Mouse (Mus musculus) forebrain, embryonic 16.5 days (tissue): ENCODE measurements around the gene St3gal2. TPM values are rescaled to one million over a fixed set of nuclear protein-coding genes. Genes with fewer than 3 reads are reported as not detected.
"Not testable (repeated sequence)": the region's sequence is repeated elsewhere in the genome, so short reads cannot be mapped to it uniquely, and the experiment has no call there.

Source experiments
- ATAC-seq: fragments of 200-750 bp; cut with Nextera tagmentation; 2 replicates; pipeline ENCODE4 v1.8.0; 2017; ENCODE audit warnings: mild to moderate bottlenecking, moderate library complexity
- H3K27ac ChIP-seq: fragments of 300-500 bp; sonication (generic); 2 replicates; pipeline ENCODE4 v1.5.1; 2014; ENCODE audit warnings: low read length, control low read depth
- H3K27me3 ChIP-seq: fragments of 300-500 bp; sonication (generic); replicated peaks from 2 replicates; pipeline ENCODE4 v1.6.1; 2014; ENCODE audit warnings: low read length; ENCODE audit not compliant: control insufficient read depth, insufficient read depth
- H3K36me3 ChIP-seq: fragments of 300-500 bp; sonication (generic); 2 replicates; pipeline ENCODE4 v1.6.1; 2014; ENCODE audit not compliant: control insufficient read depth, insufficient read depth
- H3K4me1 ChIP-seq: fragments of 300-500 bp; sonication (generic); replicated peaks from 2 replicates; pipeline ENCODE4 v1.6.1; 2014; ENCODE audit warnings: low read length; ENCODE audit not compliant: control insufficient read depth, insufficient read depth
- H3K4me2 ChIP-seq: fragments of 300-500 bp; sonication (generic); 2 replicates; pipeline ENCODE4 v1.6.1; 2014; ENCODE audit warnings: mild to moderate bottlenecking, low read length, control low read depth
- H3K4me3 ChIP-seq: fragments of 300-500 bp; sonication (generic); replicated peaks from 2 replicates; pipeline ENCODE4 v1.5.1; 2014; ENCODE audit warnings: mild to moderate bottlenecking, low read length, control low read depth
- H3K9ac ChIP-seq: fragments of 300-500 bp; sonication (generic); replicated peaks from 2 replicates; pipeline ENCODE4 v1.6.1; 2014; ENCODE audit warnings: low read depth, low read length, control low read depth
- H3K9me3 ChIP-seq: fragments of 300-500 bp; sonication (generic); 2 replicates; pipeline ENCODE4 v1.6.1; 2016; ENCODE audit warnings: low read length; ENCODE audit not compliant: control insufficient read depth
- WGBS: fragments of 180-500 bp; shearing (Covaris S2); extraction: QIAGEN DNeasy Blood & Tissue Kit; methylation state at CpG from one replicate; pipeline ENCODE4 v1.1.7; 2014; 5-methylcytosine and 5-hydroxymethylcytosine counted together
- polyA plus RNA-seq: library from polyadenylated mRNA; unstranded; fragments of >200 nt; fragmentation: Nextera tagmentation; extraction: Ambion mirVana; gene quantifications from 2 replicates; pipeline ENCODE4 v1.2.1, GENCODE M21; 2015

The St3gal2 gene
- polyA plus RNA-seq, 1 experiment from 2014 or later: 25.2 TPM

DNA sequence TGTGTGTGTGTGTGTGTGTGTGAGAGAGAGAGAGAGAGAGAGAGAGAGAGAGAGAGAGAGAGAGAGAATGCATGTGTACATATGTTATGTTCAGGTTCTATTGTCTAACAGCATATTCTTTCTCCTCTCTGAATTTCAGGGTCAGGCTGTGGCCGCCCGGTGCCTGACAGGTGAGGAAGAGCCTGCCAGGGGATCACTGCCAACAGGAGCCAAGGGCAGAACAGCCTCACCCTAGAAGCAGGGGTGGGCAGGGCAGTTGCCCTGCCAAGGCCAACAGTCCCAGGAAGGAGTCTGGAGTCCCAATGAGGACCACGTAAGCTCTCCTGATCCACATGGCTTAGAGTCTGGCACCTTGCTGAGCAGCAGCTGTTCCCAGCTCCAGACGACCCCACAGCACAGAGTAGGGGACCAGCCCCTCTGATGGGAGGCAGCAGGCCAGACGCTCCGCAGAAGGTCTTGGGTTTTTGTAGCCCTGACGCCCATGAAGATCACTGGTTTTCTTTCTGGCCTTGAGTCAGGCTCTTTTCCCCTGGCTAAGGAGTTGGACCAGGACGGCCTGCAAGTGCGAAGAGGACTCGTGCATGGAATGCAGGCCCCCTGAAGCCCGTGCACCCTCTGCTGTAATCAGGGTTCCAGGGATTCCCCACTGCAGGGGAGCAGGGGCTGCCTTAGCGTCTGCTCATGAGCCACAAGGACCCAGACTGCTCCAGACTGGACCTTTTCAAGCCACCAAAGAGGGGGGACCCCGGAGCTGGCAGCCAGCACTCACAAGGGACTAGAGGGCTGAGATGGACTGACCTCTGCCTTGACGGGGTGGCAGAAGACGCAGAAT is 37.1 kb downstream of the St3gal2 start:
- no peaks in the 10 kb centered on the region for H3K27me3 ChIP-seq
- ATAC-seq: 0 out of 2 replicates have a peak, but pooled peaks have one; percentile 18
- no peak overlapping the region for H3K4me2 ChIP-seq
- no peak overlapping the region for H3K4me3 ChIP-seq
- H3K36me3 ChIP-seq: peaks cover 6% of the 10 kb centered on the region; the same call in 1 of the 2 replicates
- 85% methylated on average over 15 of the region's 15 CpGs for WGBS
- H3K9ac ChIP-seq: no peak overlapping the region
- H3K4me1 ChIP-seq: no peaks in the 10 kb centered on the region
- no peak overlapping the region for H3K27ac ChIP-seq
- H3K9me3 ChIP-seq: no peaks in the 10 kb centered on the region

GRCm38 (mm10) chr8:110957471-110957870 is 37.7 kb downstream of the St3gal2 start:
- no peak for ATAC-seq
- Histone ChIP-seq H3K4me2 (no peak overlapping the region), H3K27ac (no peak overlapping the region), H3K9me3 (no peaks in the 10 kb centered on the region), H3K27me3 (no peaks in the 10 kb centered on the region), H3K4me3 (no peak overlapping the region), H3K36me3 (peaks cover 6% of the 10 kb centered on the region; the same call in 1 of the 2 replicates), H3K9ac (no peak overlapping the region), H3K4me1 (no peaks in the 10 kb centered on the region)
- WGBS: 93% methylated on average over 19 of the region's 19 CpGs

- H3K4me3 ChIP-seq: no peak overlapping the region
- no peaks in the 10 kb centered on the region for H3K9me3 ChIP-seq
- H3K4me2 ChIP-seq: no peak overlapping the region
- 88% methylated on average over 5 of the region's 5 CpGs for WGBS
- H3K36me3 ChIP-seq: peaks cover 6% of the 10 kb centered on the region; the same call in 1 of the 2 replicates
- no peak overlapping the region for H3K9ac ChIP-seq
- ATAC-seq: no peak
- H3K27ac ChIP-seq: no peak overlapping the region
- H3K4me1 ChIP-seq: no peaks in the 10 kb centered on the region
- H3K27me3 ChIP-seq: no peaks in the 10 kb centered on the region
Observed at GRCm38 (mm10) chr8:110958135-110958534, 38.4 kb downstream of the St3gal2 start.

GRCm38 (mm10) chr8:110958553-110958952 is 38.8 kb downstream of the St3gal2 start:
- not testable (repeated sequence) for H3K4me2 ChIP-seq, ATAC-seq, H3K27ac ChIP-seq, H3K27me3 ChIP-seq, H3K36me3 ChIP-seq, H3K9ac ChIP-seq, H3K9me3 ChIP-seq, H3K4me3 ChIP-seq, H3K4me1 ChIP-seq
- 94% methylated on average over 7 of the region's 7 CpGs for WGBS

GRCm38 (mm10) chr8:110959071-110959780 is 39.5 kb downstream of the St3gal2 start:
- WGBS: 86% methylated on average over 12 of the region's 12 CpGs
- H3K36me3 ChIP-seq: peaks cover 6% of the 10 kb centered on the region; the same call in 1 of the 2 replicates
- no peak overlapping the region for H3K27ac ChIP-seq

GRCm38 (mm10) chr8:110959906-110960305 is 40.2 kb downstream of the St3gal2 start:
- H3K4me1 ChIP-seq: no peaks in the 10 kb centered on the region
- 87% methylated on average over 6 of the region's 6 CpGs for WGBS
- H3K27me3 ChIP-seq: no peaks in the 10 kb centered on the region
- no peak overlapping the region for H3K4me3 ChIP-seq
- H3K4me2 ChIP-seq: no peak overlapping the region
- H3K27ac ChIP-seq: no peak overlapping the region
- ATAC-seq: no peak
- no peak overlapping the region for H3K9ac ChIP-seq
- H3K9me3 ChIP-seq: no peaks in the 10 kb centered on the region
- H3K36me3 ChIP-seq: peaks cover 6% of the 10 kb centered on the region; the same call in 1 of the 2 replicates

More at GRCm38 (mm10) chr8:110959071-110959780, 39.5 kb downstream of the St3gal2 start:
- ATAC-seq: no peak
- Histone ChIP-seq H3K27me3 (no peaks in the 10 kb centered on the region), H3K4me2 (no peak overlapping the region), H3K4me1 (no peaks in the 10 kb centered on the region), H3K4me3 (no peak overlapping the region), H3K9me3 (no peaks in the 10 kb centered on the region), H3K9ac (no peak overlapping the region)

- no peak overlapping the region for H3K4me2 ChIP-seq
- H3K9me3 ChIP-seq: no peaks in the 10 kb centered on the region
- H3K4me3 ChIP-seq: no peak overlapping the region
- H3K36me3 ChIP-seq: peaks cover 5% of the 10 kb centered on the region
- H3K4me1 ChIP-seq: peaks cover 9% of the 10 kb centered on the region; the same call in 1 of the 2 replicates
- no peak overlapping the region for H3K9ac ChIP-seq
- H3K27ac ChIP-seq: no peak overlapping the region
- WGBS: 88% methylated on average over 2 of the region's 2 CpGs
- no peaks in the 10 kb centered on the region for H3K27me3 ChIP-seq
- ATAC-seq: no peak
Observed at GRCm38 (mm10) chr8:110963051-110963450, 43.3 kb downstream of the St3gal2 start.

DNA sequence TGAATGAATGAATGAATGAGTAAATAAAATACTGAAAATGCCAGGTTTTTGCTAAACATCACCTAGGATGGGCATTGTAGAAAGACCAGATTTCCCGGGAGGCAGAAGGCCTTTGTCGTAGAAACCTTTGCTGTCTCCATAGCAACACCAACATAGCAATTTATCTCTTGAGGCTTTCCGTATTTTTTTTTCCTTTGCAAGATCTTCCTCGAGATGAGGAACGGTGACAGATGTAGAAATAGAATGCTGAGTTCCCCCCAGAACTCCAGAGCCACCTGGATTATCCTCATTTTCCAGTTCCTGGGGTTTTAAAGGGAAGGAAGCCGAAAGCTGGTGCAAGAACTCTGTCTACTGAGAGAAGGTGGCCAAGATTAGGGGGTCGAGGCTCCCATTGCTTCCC is 44.9 kb downstream of the St3gal2 start:
- Histone ChIP-seq H3K36me3 (peaks cover 5% of the 10 kb centered on the region), H3K27ac (no peak overlapping the region), H3K4me2 (no peak overlapping the region), H3K9ac (no peak overlapping the region), H3K4me3 (no peak overlapping the region), H3K27me3 (no peaks in the 10 kb centered on the region), H3K9me3 (no peaks in the 10 kb centered on the region), H3K4me1 (peaks cover 9% of the 10 kb centered on the region; the same call in 1 of the 2 replicates)
- WGBS: 73% methylated on average over 7 of the region's 7 CpGs
- ATAC-seq: no peak

DNA sequence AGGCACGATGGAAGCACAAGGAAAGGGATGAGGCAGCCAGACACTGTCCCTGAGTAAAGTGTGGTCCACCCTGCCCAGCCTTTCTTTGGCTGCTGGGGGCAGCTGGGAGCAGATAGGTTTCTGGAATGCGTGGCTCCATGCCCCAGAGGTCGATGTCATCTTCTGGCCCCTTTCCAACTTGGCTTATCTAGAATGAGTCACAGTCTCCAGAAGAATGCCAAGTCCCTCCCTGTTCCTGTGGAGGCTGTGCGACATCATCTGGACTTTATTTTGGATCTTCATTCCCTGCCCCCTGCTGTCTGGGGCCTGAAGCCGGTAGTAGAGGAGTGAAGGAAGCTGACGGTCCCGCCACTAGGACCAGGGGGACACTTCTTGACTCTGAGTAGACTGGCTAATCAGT is 45.9 kb downstream of the St3gal2 start:
- WGBS: 62% methylated on average over 7 of the region's 7 CpGs
- H3K27me3 ChIP-seq: no peaks in the 10 kb centered on the region
- ATAC-seq: no peak
- no peak overlapping the region for H3K9ac ChIP-seq
- no peaks in the 10 kb centered on the region for H3K9me3 ChIP-seq
- peaks cover 15% of the 10 kb centered on the region for H3K4me1 ChIP-seq
- no peak overlapping the region for H3K4me3 ChIP-seq
- no peak overlapping the region for H3K27ac ChIP-seq
- H3K36me3 ChIP-seq: peaks cover 5% of the 10 kb centered on the region
- H3K4me2 ChIP-seq: no peak overlapping the region
